Mouse (Mus musculus): Measurements from ENCODE around the gene Tanc1. TPM values are rescaled to one million over a fixed set of nuclear protein-coding genes. Genes with fewer than 3 reads are reported as not detected.

The Tanc1 gene
- polyA plus RNA-seq (2012; rRNA removed), result 4.8 and 6.3 TPM in 2 replicates

GRCm38 (mm10) chr2:59611831-59612732 is at the start of gene Tanc1:
Gene Tanc1, plus strand, starts transcription at chr2:59612042.

GRCm38 (mm10) chr2:59881831-59882741 is 270.2 kb downstream of the Tanc1 start, which contains the start of gene Wdsub1:
Gene Wdsub1, minus strand, starts transcription at chr2:59882591.

Other genes starting within 250 kb of the Tanc1 start
- 2.2 and 4.1 TPM in 2 replicates for gene Dapl1, start 127.4 kb upstream of the Tanc1 start, polyA plus RNA-seq (2012; rRNA removed)